Mouse (Mus musculus): ENCODE measurements at regions not wholly inside any gene's neighbourhood (a gene's known extent, or its start where the extent isn't known, plus 50 kb on each side); places are given as distances from the start of the nearest gene placed in this dataset.

DNA sequence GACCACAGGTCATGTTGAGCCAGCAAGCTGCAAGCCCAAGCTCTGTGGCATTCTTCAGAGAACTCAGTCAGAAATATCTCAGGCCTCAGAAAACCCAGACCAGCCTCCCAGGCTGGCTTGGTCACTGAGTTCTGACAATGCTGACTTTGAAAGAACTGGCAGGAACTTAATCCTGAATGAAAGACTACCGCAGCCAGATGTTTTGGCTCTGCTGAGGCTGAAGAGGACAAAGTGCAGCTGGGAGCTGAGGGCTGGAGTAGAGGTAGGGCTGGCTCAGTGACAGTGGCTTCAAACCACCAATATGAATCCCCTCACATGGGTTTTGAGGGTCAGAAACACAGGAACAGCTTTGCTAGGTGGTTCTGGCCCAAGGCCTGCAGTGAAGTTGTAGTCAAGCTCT, 505.6 kb upstream of the Adam5 start:
- H3K9me3 ChIP-seq, result no peaks in the 10 kb centered on the region
- no peaks in the 10 kb centered on the region for H3K27me3 ChIP-seq (replicated peaks)
- ATAC-seq (ENCODE audit: low FRiP score, low read depth), result no peak
- peaks cover 32% of the 10 kb centered on the region for H3K4me1 ChIP-seq
- H3K4me2 ChIP-seq (replicated peaks), result no peak overlapping the region
- no peak overlapping the region for H3K27ac ChIP-seq
- no peaks in the 10 kb centered on the region for H3K36me3 ChIP-seq
- no peak overlapping the region for H3K9ac ChIP-seq
- no peak overlapping the region for H3K4me3 ChIP-seq
- 66% methylated on average over 1 of the region's 1 CpGs for WGBS

DNA sequence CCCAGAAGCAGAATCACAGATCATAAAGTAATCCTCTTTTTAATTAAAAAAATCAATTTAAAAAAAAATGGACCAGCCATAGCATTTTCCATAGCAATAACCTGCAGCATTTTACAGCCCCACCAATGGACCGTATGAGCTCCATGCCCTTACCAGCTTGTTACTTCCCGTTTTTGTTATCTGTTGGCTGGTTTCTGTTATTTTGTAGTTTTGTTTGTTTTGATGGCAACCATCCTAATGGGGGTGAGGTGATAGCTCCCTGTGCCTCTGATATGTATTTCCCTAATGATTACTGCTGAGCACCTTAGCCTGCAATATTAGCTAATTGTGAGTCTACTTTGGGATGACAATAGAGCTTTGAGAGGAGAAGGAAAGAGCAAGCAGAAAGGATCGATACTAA, 504.1 kb upstream of the Adam5 start:
- no peaks in the 10 kb centered on the region for H3K9me3 ChIP-seq
- ATAC-seq (ENCODE audit: low FRiP score, low read depth), result no peak
- no peak overlapping the region for H3K4me3 ChIP-seq
- H3K36me3 ChIP-seq, result no peaks in the 10 kb centered on the region
- H3K27ac ChIP-seq, result no peak overlapping the region
- H3K4me2 ChIP-seq (replicated peaks), result no peak overlapping the region
- peaks cover 29% of the 10 kb centered on the region for H3K4me1 ChIP-seq
- WGBS, result 56% methylated on average over 3 of the region's 3 CpGs
- no peak overlapping the region for H3K9ac ChIP-seq
- no peaks in the 10 kb centered on the region for H3K27me3 ChIP-seq (replicated peaks)

DNA sequence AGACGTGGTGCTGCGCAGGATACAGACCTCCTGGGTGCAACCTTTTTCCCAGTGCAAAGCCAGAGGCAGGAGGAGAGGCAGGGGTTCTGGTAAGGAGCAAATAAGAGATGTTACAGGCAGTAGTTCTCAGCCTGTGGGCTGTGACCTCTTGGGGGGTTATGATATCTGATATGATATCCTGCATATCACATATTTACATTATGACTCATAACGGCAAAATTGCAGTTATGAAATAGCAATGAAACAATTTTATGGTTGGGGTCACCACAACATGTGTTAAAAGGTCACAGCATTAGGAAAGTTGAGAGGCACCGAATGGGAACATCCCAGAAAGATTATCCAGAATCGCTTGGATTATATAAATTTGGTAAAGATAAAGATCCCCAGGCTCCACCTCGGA, 502.8 kb upstream of the Adam5 start:
- Histone ChIP-seq H3K27me3 (replicated peaks) (no peaks in the 10 kb centered on the region), H3K27ac (no peak overlapping the region), H3K36me3 (no peaks in the 10 kb centered on the region), H3K9ac (no peak overlapping the region), H3K4me1 (peaks cover 17% of the 10 kb centered on the region), H3K4me2 (replicated peaks) (no peak overlapping the region), H3K9me3 (no peaks in the 10 kb centered on the region), H3K4me3 (no peak overlapping the region)
- ATAC-seq (ENCODE audit: low FRiP score, low read depth), result no peak
- WGBS, result 86% methylated on average over 6 of the region's 6 CpGs

DNA sequence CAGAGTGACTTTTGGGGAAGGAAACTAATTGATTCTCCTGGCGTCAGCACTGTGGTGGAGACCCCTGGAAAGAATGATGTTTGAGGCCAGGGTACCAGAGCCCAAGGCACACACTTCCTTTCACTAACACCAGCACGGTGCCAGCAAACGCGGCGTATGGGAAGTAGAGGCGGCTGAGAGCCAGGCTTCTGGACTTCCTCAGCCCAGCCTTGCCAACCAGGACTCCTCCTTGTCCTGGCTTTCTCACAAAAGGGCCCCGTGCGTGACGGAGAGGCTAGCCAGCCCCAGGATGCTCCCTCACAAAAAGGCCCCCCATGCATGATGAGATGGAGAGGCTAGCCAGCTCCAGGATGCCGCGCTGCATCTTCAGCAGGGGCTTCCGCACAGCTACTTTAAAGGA, 502.1 kb upstream of the Adam5 start:
- H3K4me1 ChIP-seq, result 0 out of 2 replicates have a peak, but pooled peaks cover 11% of the 10 kb centered on the region
- H3K9me3 ChIP-seq, result no peaks in the 10 kb centered on the region
- no peaks in the 10 kb centered on the region for H3K27me3 ChIP-seq (replicated peaks)
- H3K36me3 ChIP-seq, result no peaks in the 10 kb centered on the region
- ATAC-seq (ENCODE audit: low FRiP score, low read depth), result no peak
- H3K9ac ChIP-seq, result no peak overlapping the region
- no peak overlapping the region for H3K27ac ChIP-seq
- H3K4me2 ChIP-seq (replicated peaks), result no peak overlapping the region
- WGBS, result 76% methylated on average over 12 of the region's 12 CpGs
- H3K4me3 ChIP-seq, result no peak overlapping the region

DNA sequence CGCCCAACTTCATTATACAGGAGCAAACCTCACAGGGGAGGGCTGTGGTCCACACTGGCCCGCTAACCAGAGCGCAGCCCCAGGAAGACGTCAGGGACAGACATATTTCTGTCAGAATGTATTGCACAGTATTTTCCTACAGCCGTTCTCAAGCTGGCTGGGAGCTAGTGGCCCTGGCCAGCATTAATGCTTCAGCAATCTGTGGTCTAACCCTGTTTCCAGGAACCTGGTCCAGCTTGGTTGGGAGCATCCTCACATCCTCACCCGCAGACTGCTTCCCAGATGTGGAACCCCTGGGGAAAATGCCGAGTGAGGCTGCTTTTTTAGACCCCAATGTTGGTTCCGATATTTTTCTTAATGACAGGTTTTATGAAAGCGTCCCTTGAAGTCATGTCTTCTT, 500.6 kb upstream of the Adam5 start:
- 0 out of 2 replicates have a peak, but pooled peaks cover 5% of the 10 kb centered on the region for H3K4me1 ChIP-seq
- H3K27me3 ChIP-seq (replicated peaks), result no peaks in the 10 kb centered on the region
- no peak overlapping the region for H3K4me2 ChIP-seq (replicated peaks)
- H3K4me3 ChIP-seq, result no peak overlapping the region
- no peak for ATAC-seq (ENCODE audit: low FRiP score, low read depth)
- no peak overlapping the region for H3K9ac ChIP-seq
- no peak overlapping the region for H3K27ac ChIP-seq
- H3K36me3 ChIP-seq, result no peaks in the 10 kb centered on the region
- 89% methylated on average over 9 of the region's 9 CpGs for WGBS
- H3K9me3 ChIP-seq, result no peaks in the 10 kb centered on the region

DNA sequence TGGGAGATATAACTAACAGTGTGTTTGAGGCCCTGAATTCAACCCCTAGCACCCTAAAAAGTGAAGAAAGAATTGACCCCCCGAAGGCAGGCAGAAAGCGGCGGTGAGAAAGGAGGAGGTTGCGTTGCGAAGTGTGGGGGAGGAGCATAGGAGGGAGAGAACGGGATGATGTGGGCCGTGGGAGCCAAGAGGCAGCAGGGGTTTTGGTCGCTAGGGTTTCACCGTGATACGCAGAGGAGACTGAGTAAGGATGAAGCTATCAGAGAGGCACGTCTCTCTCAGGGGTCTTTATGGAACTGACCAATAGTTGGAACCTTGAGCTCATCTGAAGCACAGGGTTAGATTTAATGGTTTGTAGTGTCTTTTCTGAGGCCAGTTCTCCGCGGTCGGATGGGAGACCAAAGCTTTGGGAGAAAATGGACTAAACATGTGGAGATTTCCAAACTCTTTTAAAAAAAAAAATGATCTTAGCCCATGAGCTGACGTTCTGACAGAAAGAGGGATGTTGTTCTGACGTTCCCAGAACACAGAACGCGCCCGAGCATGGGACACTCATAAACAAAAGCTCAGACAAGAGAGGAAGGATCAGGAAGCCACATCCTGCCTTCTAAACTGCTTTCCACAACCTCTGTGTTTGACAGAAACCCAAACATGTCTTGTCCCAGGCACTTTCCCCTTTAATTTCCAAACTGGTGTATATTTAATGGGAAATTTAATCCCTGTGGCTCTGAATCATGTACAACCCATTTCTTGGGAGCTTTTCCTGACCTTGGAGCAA, 499.7 kb upstream of the Adam5 start:
- no peak overlapping the region for H3K4me3 ChIP-seq
- 56% methylated on average over 19 of the region's 19 CpGs for WGBS
- ATAC-seq (ENCODE audit: low FRiP score, low read depth), result no peak
- no peaks in the 10 kb centered on the region for H3K27me3 ChIP-seq (replicated peaks)
- no peak overlapping the region for H3K27ac ChIP-seq
- no peak overlapping the region for H3K9ac ChIP-seq
- no peak overlapping the region for H3K4me2 ChIP-seq (replicated peaks)
- no peaks in the 10 kb centered on the region for H3K9me3 ChIP-seq
- H3K36me3 ChIP-seq, result no peaks in the 10 kb centered on the region
- no peaks in the 10 kb centered on the region for H3K4me1 ChIP-seq

DNA sequence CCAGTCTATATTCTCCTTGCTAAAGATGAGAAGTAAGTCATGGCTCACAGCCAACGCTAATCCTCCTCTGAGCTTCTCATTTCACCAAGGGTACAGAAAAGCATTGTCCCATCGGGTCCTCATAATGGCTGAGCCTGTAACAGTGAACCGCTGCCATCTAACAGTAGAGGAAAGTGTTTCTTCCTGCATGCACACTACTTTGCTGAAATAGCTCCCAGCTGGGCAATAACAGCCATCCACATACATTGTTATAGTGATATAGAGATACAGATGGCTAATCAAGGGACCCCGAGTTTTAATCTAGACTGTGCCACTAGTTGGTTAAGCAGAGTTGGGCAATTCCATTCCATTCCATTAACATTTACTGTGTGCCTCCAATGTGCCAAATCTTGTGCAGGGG, 492.2 kb upstream of the Adam5 start:
- H3K27ac ChIP-seq, result no peak overlapping the region
- H3K4me2 ChIP-seq (replicated peaks), result no peak overlapping the region
- 0 out of 2 replicates have a peak, but pooled peaks cover 3% of the 10 kb centered on the region for H3K4me1 ChIP-seq
- no peaks in the 10 kb centered on the region for H3K36me3 ChIP-seq
- WGBS, result 74% methylated on average over 4 of the region's 4 CpGs
- no peak for ATAC-seq (ENCODE audit: low FRiP score, low read depth)
- no peak overlapping the region for H3K9ac ChIP-seq
- no peaks in the 10 kb centered on the region for H3K9me3 ChIP-seq
- no peak overlapping the region for H3K4me3 ChIP-seq
- H3K27me3 ChIP-seq (replicated peaks), result no peaks in the 10 kb centered on the region

DNA sequence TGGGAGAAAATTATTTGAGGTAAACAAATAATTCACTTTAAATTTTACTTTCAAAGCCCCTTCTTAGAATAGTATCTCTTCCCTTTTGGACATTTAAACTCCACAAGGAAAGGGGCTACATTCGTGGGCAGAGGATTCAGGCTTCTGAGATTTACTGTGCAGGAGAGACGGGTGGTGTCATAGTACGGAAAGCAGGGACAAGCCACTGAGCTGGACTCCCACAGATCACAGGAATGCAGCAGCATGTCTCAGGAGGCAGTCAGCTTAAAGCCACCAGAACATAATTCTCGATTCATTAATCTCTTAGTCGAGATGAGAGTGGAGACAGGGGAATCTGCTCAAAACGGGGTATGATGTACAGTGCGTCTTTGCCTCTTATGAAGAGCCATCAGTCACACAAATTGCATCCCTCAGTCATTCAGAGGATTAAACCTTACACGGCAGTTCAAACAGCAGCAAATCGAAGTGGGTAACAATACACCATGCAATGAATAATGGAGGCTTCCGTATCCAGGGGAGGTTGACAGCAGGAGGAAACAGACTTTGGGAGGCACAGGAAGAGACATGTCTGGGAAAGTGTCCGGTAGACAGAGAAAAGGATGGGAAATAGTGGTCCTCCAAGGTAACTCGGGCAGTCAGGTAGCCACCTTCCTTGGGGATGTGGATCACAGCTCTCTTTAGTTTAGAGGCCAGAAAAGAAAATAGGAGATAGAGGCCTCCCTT, 487.8 kb upstream of the Adam5 start:
- Histone ChIP-seq H3K36me3 (no peaks in the 10 kb centered on the region), H3K4me1 (0 out of 2 replicates have a peak, but pooled peaks cover 3% of the 10 kb centered on the region), H3K27ac (no peak overlapping the region), H3K4me3 (no peak overlapping the region), H3K27me3 (replicated peaks) (no peaks in the 10 kb centered on the region), H3K4me2 (replicated peaks) (0 out of 2 replicates have a peak overlapping the region, but pooled peaks have one; percentile 7), H3K9me3 (no peaks in the 10 kb centered on the region), H3K9ac (no peak overlapping the region)
- 48% methylated on average over 12 of the region's 12 CpGs for WGBS
- no peak for ATAC-seq (ENCODE audit: low FRiP score, low read depth)

DNA sequence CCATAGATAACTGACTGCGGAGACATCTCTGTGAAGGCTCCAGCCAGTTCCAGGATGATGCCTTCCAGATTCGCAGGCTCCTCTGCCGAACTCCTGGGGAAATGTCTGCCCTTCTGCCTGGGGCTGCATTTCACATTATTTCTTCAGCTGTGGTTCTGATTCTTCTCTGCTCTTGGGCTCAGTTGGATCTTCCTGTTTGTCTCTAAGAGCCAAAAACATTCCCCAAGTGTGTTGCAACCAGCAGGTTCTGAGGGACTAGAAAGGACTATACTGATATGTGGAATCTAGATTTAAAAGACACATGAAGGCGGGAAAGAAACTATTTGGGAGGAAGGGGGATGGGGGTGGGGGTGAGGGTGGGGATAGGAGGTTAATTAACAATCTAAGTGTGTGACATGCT, 483.8 kb upstream of the Adam5 start:
- no peaks in the 10 kb centered on the region for H3K36me3 ChIP-seq
- no peak overlapping the region for H3K4me3 ChIP-seq
- ATAC-seq (ENCODE audit: low FRiP score, low read depth), result no peak
- no peak overlapping the region for H3K9ac ChIP-seq
- H3K27ac ChIP-seq, result no peak overlapping the region
- 0 out of 2 replicates have a peak, but pooled peaks cover 7% of the 10 kb centered on the region for H3K4me1 ChIP-seq
- H3K4me2 ChIP-seq (replicated peaks), result no peak overlapping the region
- 79% methylated on average over 4 of the region's 4 CpGs for WGBS
- no peaks in the 10 kb centered on the region for H3K27me3 ChIP-seq (replicated peaks)
- H3K9me3 ChIP-seq, result no peaks in the 10 kb centered on the region

DNA sequence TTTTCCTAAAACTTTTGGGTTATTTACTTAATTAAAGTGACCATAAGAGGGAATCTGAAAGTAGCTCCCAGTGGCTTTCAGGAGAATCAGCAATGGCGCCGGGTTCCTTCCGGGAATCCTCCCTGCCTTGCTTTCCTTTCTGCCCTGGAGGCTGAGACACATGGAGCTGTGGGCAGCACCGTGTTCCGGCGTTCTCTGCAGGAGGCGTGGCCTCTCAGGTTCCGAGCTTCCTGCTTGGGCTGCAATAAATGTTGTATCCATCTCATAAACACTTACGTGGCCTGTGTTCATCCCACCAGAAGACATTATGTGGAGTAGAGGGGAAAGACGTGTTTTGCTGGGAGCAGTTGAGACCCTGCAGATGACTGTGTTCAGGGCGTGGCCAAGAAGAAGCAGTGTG, 483.3 kb upstream of the Adam5 start:
- no peaks in the 10 kb centered on the region for H3K36me3 ChIP-seq
- 0 out of 2 replicates have a peak, but pooled peaks cover 7% of the 10 kb centered on the region for H3K4me1 ChIP-seq
- H3K4me3 ChIP-seq, result no peak overlapping the region
- no peak overlapping the region for H3K4me2 ChIP-seq (replicated peaks)
- no peaks in the 10 kb centered on the region for H3K9me3 ChIP-seq
- 83% methylated on average over 11 of the region's 11 CpGs for WGBS
- ATAC-seq (ENCODE audit: low FRiP score, low read depth), result no peak
- no peak overlapping the region for H3K9ac ChIP-seq
- no peak overlapping the region for H3K27ac ChIP-seq
- no peaks in the 10 kb centered on the region for H3K27me3 ChIP-seq (replicated peaks)

DNA sequence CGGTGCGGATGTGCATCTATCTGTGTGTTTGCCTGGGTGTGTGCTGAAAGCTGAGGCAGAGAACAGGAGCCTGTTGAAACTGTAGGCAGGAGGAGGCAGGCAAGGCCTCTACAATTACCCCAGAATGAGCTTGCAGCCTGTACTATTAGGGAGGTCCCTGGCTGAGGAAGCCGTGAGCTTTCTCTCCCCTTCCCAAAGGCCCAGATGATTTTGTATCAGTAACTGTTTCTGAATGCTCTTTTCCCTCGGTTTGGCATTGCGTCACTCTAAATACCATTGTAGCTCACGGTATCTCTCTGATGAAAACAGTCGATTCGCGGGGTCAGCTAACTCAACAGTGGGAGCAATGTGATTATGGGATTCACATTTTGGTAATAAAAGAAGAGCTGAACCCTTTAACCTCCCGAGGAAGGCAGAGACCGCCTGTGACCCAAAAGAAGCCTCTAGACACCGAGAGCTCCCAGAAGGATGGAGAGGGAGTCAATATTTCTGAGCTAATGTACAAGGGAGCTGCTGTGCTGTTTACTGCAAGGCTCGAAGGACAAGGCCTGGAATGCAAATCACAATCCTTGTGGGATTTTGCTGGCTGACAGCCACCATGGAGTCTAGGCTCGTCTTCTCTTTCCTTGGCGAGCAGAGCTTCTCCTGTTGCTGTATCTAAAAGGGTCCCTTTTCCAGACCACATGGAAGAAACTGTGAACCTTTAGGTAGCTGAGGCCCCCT, 482.8 kb upstream of the Adam5 start:
- Histone ChIP-seq H3K4me3 (no peak overlapping the region), H3K36me3 (no peaks in the 10 kb centered on the region), H3K27me3 (replicated peaks) (no peaks in the 10 kb centered on the region), H3K27ac (no peak overlapping the region), H3K4me2 (replicated peaks) (no peak overlapping the region), H3K9ac (no peak overlapping the region), H3K4me1 (0 out of 2 replicates have a peak, but pooled peaks cover 5% of the 10 kb centered on the region), H3K9me3 (no peaks in the 10 kb centered on the region)
- 74% methylated on average over 15 of the region's 15 CpGs for WGBS
- ATAC-seq (ENCODE audit: low FRiP score, low read depth), result no peak
